Mouse (Mus musculus) macrophage (primary cell): Measurements from ENCODE around the gene Ankrd6. TPM values are rescaled to one million over a fixed set of nuclear protein-coding genes. Genes with fewer than 3 reads are reported as not detected.

ENCODE experiments used
- H3K27ac ChIP-seq: fragments of 350-480 bp; formaldehyde crosslinking; 2 replicates; pipeline ENCODE4 v1.9.0; 2021
- H3K36me3 ChIP-seq: fragments of 350-480 bp; formaldehyde crosslinking; 2 replicates; pipeline ENCODE4 v1.9.0; 2021; ENCODE audit errors: inconsistent target
- H3K4me3 ChIP-seq: fragments of 350-480 bp; formaldehyde crosslinking; 2 replicates; pipeline ENCODE4 v1.9.0; 2021; ENCODE audit errors: inconsistent target
- H3K79me2 ChIP-seq: fragments of 350-480 bp; formaldehyde crosslinking; 2 replicates; pipeline ENCODE4 v1.9.0; 2021; ENCODE audit errors: inconsistent target
- WGBS: methylation state at CpG from one replicate; pipeline ENCODE4 v1.1.7; 2026; ENCODE audit warnings: inconsistent platforms; ENCODE audit not compliant: missing documents; 5-methylcytosine and 5-hydroxymethylcytosine counted together
- polyA plus RNA-seq: library from polyadenylated mRNA; stranded (reverse); fragments of 250-400 nt; gene quantifications from 3 replicates; pipeline ENCODE4 v1.2.4, GENCODE M21; 2018; ENCODE audit warnings: inconsistent platforms
- total RNA-seq, 78 experiments: library from RNA; depleted of rRNA; stranded (reverse); fragments of 250-400 nt; gene quantifications; 1 replicate in 9 of 78; 2 replicates in 24 of 78; 3 replicates in 43 of 78; 4 replicates in 2 of 78; pipeline ENCODE4 v1.2.4; 2018; ENCODE audit warnings: inconsistent platforms in 56 of 78

Ankrd6 gene
- total RNA-seq (2018; cell fraction: chromatin; rRNA removed): under 1 TPM in 2 of 26 experiments, not detected in 24; 0.25 TPM
- under 1 TPM in 6 of 26 experiments, not detected in 20; 0.03 to 0.05 (median 0.04) TPM for total RNA-seq (2018; cell fraction: cytosol; rRNA removed)
- under 1 TPM in 1 of 26 experiments, not detected in 25; 0.18 TPM for total RNA-seq (2018; cell fraction: nucleus; rRNA removed)
- polyA plus RNA-seq: 0.06 to 0.14 TPM in 2 of 3 replicates, not detected in the other

DNA sequence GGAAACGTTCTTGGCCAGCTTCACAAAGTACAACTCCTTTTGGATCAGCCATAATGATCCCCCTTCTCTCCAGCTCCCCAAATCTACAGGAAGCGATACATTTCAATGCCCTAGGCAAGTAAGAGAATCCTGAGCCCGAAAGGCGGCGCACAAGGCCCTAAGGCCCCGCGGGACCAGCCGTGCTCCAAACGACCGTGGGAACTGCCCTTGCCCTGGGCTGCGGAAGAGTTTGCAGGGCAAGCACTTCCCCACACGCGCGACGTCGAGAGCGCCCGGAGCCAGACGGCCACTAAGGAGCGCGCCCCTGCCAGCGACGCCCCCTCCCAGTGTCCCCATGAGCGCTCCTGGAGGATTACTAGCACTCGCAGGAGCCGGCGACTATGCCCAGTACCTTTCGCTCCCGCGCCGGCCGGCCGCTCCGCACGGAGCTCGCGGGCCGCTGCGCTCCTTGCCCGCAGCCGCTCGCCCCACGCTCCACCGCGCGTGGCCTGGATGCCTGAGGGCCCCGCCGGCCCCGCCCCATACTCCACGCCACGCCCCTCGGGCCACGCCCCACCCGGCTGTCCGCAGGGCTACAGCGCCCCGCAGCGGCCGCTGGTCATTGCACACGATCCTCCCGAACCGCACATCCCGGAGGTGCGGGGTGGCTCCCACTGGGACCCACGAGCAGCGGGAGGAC is at the start of gene Ankrd6:
TSS of gene Ankrd6 (minus strand) at position 486 of the 679 bp plus-strand sequence.
- H3K27ac ChIP-seq: no peak within 1 kb of the TSS
- 1% methylated on average over 66 of the region's 66 CpGs for WGBS
- no peaks in the 10 kb centered on the region for H3K79me2 ChIP-seq
- no peaks in the 10 kb centered on the region for H3K36me3 ChIP-seq
- H3K4me3 ChIP-seq: no peak within 1 kb of the TSS

DNA sequence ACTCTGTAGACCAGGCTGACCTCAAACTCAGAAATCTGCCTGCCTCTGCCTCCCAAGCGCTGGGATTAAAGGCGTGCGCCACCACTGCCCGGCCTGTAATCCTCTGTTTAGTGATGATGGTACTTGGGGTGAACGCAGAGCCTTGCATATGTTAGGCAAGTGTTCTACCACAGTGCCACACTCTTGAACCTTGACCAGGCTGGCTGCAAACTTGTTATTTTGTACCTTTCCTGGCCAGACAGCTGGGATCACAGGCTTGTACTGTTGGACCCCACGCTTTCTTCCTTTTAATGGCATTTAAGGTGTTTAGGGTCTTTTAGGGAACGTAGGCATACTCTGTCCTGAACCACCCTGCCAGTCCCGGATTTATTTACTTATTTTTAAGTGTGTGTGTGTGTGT is 48.4 kb upstream of the Ankrd6 start:
- H3K27ac ChIP-seq: no peak overlapping the region
- no peaks in the 10 kb centered on the region for H3K36me3 ChIP-seq
- no peak overlapping the region for H3K4me3 ChIP-seq
- 89% methylated on average over 4 of the region's 8 CpGs for WGBS
- H3K79me2 ChIP-seq: no peaks in the 10 kb centered on the region; the same call in 1 of the 2 replicates

DNA sequence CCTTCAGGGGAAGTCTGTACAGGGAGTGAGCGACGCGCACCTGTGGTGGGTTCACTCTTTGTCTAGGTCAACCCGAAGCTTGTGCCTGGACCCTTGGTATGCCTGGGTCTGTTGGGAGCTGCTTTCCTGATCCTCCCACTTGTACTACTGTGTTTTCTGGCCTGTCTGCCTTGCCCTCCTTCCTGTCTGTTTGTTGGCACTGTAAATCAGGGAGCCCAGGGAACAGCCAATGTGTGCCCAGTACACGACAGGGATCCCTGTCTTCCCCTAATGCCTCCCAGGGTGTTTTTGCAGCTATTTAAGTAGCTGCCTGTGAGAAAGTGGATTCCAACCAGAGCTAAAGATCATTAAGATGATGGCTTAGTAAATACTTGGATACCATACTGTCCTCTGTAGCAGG is 46.9 kb upstream of the Ankrd6 start:
- 91% methylated on average over 5 of the region's 5 CpGs for WGBS
- peaks cover 6% of the 10 kb centered on the region; the same call in 1 of the 2 replicates for H3K79me2 ChIP-seq

DNA sequence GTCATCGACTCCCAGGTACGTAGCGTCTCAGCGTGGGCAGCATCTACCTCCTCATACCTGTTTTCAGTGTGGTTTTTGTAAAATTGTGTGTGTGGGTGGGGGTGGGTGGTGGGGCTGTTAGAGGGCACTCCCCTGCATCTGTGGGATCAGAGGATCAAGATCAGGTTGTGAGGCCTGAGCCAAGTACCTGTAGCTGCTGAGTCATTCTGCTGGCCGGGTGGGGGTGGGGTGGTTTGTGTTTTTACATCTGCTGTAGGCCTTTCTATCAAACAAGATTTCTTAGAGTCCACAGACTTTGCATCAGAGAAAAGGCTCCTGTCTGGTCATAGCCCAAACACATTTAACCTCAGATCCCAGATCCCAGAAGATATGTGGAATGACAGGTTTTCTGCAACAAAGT is 45.4 kb upstream of the Ankrd6 start:
- 82% methylated on average over 5 of the region's 5 CpGs for WGBS
- H3K79me2 ChIP-seq: peaks cover 6% of the 10 kb centered on the region; the same call in 1 of the 2 replicates
- H3K4me3 ChIP-seq: no peak overlapping the region

More for the DNA sequence above, 46.9 kb upstream of the Ankrd6 start:
- Histone ChIP-seq H3K4me3 (no peak overlapping the region), H3K36me3 (no peaks in the 10 kb centered on the region), H3K27ac (no peak overlapping the region)

DNA sequence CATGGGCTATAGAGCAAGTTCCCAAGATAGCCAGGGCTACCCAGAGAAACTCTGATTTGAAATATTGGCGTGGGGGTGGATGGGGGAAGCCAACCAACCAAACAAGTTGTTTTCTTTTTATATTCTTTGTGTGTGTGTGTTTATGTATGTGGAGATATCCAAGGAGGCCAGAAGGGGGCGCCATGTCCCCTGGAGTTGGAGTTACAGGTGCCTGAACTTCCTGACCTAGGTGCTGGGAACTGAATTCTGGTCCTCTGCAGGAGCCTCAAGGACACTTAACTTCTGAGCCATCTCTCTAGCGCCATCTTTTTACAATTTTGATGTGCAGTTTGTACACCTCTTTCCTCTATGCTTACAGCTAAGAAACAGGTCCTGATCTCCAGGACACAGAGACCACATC is 43.5 kb upstream of the Ankrd6 start:
- H3K36me3 ChIP-seq: no peaks in the 10 kb centered on the region
- no peak overlapping the region for H3K27ac ChIP-seq
- peaks cover 23% of the 10 kb centered on the region; the same call in 1 of the 2 replicates for H3K79me2 ChIP-seq
- WGBS: 75% methylated on average over 3 of the region's 3 CpGs
- H3K4me3 ChIP-seq: no peak overlapping the region

More for the DNA sequence above, 45.4 kb upstream of the Ankrd6 start:
- no peaks in the 10 kb centered on the region for H3K36me3 ChIP-seq
- no peak overlapping the region for H3K27ac ChIP-seq

DNA sequence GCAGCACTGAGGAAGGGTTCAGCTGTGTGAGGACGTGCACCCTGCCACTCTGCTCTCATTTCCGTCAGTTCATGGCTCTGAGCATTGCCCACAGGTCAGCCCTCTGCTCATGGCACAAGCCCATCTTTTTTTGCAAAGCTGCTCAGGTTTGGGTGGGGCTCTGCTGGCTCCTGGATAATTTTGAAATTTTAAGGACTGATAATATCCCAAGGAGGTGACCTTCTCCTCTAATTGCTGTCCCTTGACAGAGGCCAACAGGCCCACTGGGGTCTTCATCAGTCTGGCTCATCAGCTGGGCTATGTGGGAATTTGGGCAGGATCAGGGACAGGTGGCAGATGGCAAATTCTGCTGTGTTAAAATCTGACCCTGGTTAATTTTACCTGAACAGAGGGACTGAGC is 38.7 kb upstream of the Ankrd6 start:
- WGBS: 79% methylated on average over 2 of the region's 2 CpGs

DNA sequence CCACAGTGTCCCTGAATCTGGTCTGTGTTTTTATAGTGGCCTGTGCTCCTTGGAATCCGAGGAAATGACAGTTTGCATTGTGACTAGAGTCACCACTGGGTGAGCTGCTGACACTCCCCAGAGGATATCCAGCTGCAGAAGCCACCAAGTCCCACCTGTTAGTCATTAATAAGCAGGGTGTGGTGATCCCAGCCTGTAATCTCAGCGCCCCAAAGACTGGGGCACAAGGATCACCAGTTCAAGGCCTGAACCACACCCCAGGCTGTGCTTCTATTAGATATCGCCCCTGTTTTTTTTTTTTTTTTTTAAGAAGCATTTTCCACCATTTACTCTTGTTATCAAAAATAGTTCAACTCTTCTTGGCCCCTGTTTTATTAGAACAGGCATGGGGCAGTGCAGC is 36.4 kb upstream of the Ankrd6 start:
- no peaks in the 10 kb centered on the region for H3K36me3 ChIP-seq
- WGBS: 91% methylated on average over 3 of the region's 3 CpGs
- H3K4me3 ChIP-seq: no peak overlapping the region
- H3K27ac ChIP-seq: no peak overlapping the region
- peaks cover 45% of the 10 kb centered on the region; the same call in 1 of the 2 replicates for H3K79me2 ChIP-seq

More for the DNA sequence above, 38.7 kb upstream of the Ankrd6 start:
- H3K79me2 ChIP-seq: peaks cover 51% of the 10 kb centered on the region; the same call in 1 of the 2 replicates
- H3K4me3 ChIP-seq: no peak overlapping the region
- H3K27ac ChIP-seq: no peak overlapping the region
- H3K36me3 ChIP-seq: no peaks in the 10 kb centered on the region

DNA sequence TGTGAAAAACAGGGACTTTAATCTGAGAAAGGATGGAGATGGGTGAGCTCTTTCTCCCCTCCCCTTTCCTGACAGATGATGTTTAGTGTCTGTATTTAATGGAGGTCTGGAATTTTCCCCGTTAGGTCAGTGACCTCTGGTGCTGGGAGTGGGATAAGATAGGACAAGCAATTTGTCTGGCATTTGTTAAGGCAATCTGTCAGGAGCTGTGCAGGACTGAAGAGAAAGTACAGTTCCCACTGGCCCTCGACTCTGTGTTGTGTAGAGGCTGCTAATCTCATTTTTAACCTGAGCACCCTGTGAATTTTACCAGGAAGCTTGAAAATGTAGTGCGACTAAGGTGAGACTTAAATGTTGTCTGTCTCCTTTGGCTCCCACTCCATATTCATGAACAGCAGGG is 35.0 kb upstream of the Ankrd6 start:
- Histone ChIP-seq H3K36me3 (no peaks in the 10 kb centered on the region), H3K27ac (no peak overlapping the region), H3K79me2 (peaks cover 43% of the 10 kb centered on the region; the same call in 1 of the 2 replicates), H3K4me3 (no peak overlapping the region)
- 61% methylated on average over 3 of the region's 3 CpGs for WGBS

DNA sequence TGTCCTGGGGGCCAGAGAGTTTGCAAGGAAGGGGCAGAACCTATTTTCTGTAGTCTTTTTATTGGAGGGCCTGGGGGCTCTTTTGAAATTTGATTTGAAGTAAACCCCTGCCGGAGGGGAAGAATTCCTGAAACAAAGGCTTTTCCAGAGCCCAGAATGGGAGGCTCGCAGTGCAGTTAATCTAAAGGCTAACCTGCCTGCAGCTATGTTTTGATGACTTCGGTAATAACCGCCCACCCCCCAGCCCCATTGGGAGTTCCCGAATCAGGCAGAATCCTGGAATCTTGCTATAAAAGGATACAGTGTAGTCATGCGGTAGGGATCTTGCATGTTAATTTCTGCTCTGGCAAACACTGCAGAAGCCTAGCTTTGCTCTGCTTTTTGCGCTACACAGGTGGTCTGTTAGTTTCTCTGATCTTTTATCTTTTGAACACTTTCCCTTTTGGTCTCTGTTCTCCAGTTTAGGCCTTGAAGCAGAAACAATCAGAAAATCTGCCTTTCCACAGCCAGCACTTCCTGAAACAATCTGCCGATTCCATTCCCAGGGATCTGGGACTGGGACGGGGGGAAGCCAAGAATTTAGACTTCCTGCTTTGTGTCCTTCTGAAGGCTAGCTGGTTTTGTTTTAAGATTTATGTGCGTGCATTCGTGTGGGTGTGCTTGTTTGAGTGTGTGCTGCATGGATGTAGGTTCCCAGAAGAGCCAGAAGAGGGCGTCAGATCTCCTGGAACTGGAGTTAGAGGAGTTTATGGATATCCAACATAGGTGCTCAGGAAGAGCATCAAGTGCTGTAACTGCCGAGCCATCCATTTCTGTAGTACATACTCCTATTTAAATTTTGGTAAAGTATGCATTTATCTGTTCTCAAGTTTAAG is 34.4 kb upstream of the Ankrd6 start:
- H3K36me3 ChIP-seq: no peaks in the 10 kb centered on the region
- peaks cover 36% of the 10 kb centered on the region; the same call in 1 of the 2 replicates for H3K79me2 ChIP-seq
- WGBS: 64% methylated on average over 13 of the region's 13 CpGs
- no peak overlapping the region for H3K4me3 ChIP-seq
- H3K27ac ChIP-seq: no peak overlapping the region

DNA sequence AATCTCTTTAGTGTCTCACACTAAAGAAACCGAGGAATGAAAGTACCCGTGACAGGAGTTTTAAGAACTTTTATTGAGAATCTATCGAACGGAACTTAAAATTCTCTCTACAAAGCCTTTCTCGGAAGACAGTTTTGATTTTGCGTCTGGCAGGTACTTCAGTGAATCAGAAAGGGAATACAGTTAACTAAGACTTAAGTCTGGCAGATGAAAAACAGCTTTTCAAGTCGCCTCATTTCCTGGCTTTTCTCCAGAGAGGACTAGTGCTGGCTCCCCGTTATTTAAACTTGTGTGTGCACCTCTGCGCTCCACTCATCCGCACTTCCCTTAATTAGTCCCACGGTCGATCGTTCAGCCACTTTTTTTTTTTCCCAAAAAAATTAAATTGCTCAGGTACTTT is 33.6 kb upstream of the Ankrd6 start:
- H3K27ac ChIP-seq: no peak overlapping the region
- 8% methylated on average over 13 of the region's 13 CpGs for WGBS
- H3K4me3 ChIP-seq: peak overlapping the region; percentile 44
- H3K79me2 ChIP-seq: peaks cover 28% of the 10 kb centered on the region; the same call in 1 of the 2 replicates
- no peaks in the 10 kb centered on the region for H3K36me3 ChIP-seq

DNA sequence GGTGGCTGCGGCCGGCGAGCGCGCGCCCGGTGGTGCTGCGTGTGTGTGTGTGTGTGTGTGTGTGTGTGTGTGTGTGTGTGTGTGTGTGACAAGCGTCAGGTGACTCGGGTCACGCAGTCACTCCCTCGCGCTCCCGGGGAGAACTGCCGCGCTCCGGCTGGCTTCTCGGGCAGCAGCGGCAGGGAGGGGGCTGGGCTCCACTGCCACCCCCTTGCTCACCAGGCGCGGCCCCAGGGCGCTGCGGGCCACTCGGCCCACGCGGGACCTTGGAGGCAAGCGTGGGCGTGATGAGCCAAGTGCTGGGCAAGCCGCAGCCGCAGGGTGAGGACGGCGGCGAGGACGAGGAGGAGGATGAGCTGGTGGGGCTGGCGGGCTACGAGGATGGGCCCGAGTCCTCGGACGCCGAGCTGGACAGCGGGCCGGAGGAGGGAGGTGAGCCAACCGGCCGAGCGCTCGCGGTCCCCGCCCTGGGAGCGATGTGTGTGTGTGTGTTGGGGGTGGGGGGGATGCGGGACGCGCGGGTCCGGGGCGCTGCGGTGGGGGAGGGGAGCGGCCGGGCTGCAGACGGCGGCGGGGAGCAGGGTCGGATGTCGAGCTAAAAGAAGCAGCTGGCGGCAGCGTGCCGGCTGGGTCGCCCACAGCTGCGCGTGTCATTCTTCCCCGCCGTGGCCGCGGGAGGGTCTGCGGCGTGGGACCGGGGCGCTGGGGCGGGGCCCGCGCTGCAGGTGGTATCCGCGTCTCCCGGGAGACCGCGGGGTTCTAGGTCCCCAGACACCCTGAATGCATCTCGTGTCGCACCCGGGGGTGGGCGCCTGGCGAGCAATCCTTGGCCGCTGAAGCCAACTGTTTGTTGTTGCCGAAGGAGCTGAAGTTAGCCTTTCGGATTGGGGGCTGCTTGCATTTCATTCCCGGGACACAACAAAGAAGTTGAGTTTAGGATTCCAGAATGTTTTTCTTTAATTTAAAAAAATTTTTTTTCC is 32.8 kb upstream of the Ankrd6 start:
- H3K79me2 ChIP-seq: peaks cover 23% of the 10 kb centered on the region; the same call in 1 of the 2 replicates
- H3K27ac ChIP-seq: no peak overlapping the region
- H3K36me3 ChIP-seq: no peaks in the 10 kb centered on the region
- peak overlapping the region; percentile 44 for H3K4me3 ChIP-seq
- WGBS: 1% methylated on average over 79 of the region's 94 CpGs

DNA sequence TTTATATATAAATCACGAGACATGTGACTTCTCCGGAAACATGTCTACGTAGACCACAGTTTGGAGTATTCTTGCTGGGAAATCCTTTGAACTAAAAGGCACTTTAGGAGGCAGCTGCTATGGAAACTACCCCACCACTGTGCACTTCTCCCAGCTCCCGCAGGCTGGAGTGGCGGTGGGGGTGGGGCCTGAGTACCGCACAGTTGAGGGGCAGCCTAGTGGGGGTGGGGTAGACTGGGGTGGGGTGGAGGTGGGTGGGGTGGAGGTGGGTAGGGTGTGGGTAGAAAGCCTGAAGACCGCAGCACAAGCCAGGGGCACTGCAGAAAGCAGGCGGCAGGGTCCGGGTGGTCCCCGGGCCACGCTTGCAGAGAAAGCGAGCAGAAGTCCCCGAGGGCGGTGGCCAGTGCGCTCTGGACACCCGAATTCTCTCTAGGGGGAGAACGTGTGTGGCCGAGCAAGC is 32.1 kb upstream of the Ankrd6 start, which contains the start of gene Rragd:
TSS of gene Rragd (plus strand) at position 322 of the 460 bp plus-strand sequence.
- H3K36me3 ChIP-seq: no peaks in the 10 kb centered on the region
- WGBS: under 1% methylated on average over 13 of the region's 18 CpGs
- peak within 1 kb of the TSS; percentile 44 for H3K4me3 ChIP-seq
- peaks cover 23% of the 10 kb centered on the region; the same call in 1 of the 2 replicates for H3K79me2 ChIP-seq
- H3K27ac ChIP-seq: no peak within 1 kb of the TSS

DNA sequence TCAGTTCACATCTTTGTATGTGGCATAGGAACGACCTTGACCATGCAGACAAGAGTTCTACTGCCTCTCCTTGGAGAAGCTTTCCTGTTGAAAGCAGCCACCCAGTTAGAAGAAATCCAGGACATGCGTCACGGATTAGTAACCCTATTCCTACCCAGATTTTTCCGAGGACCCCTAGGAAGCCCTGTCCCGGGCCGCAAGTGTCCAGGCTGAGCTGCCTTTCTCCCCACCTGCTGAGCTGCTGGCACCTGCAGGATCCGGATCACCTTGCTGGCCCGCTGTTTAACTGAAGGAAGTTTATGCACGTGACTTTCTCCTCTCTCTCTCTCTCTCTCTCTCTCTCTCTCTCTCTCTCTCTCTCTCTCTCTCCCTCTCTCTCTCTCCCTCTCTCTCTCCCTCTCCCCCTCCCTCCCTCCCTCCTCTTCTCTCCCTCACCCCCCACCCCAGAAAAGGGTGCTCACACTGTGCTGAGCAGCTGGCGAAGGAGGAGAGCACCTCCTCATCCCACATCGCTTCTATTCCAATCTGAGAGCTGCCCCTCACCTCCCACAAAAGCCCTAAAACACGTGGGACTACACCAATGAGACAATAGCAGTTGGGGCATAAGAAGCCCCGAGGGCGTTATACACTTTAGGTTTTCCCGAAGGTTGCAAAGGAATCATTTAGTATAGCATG is 31.5 kb upstream of the Ankrd6 start:
- WGBS: 23% methylated on average over 15 of the region's 15 CpGs
- peaks cover 21% of the 10 kb centered on the region; the same call in 1 of the 2 replicates for H3K79me2 ChIP-seq
- no peaks in the 10 kb centered on the region for H3K36me3 ChIP-seq
- H3K4me3 ChIP-seq: peak overlapping the region; percentile 3; the same call in 1 of the 2 replicates
- no peak overlapping the region for H3K27ac ChIP-seq
